Mouse (Mus musculus): Measurements from ENCODE around the gene Retreg2. TPM values are rescaled to one million over a fixed set of nuclear protein-coding genes. Genes with fewer than 3 reads are reported as not detected.
A peak's percentile ranks its signal among the peaks of the same experiment; 100 is the strongest.

Retreg2 gene
- 35.2 and 35.9 TPM in 2 replicates for polyA plus RNA-seq (2015; fragmentation: Nextera tagmentation; extraction: Ambion mirVana)

DNA sequence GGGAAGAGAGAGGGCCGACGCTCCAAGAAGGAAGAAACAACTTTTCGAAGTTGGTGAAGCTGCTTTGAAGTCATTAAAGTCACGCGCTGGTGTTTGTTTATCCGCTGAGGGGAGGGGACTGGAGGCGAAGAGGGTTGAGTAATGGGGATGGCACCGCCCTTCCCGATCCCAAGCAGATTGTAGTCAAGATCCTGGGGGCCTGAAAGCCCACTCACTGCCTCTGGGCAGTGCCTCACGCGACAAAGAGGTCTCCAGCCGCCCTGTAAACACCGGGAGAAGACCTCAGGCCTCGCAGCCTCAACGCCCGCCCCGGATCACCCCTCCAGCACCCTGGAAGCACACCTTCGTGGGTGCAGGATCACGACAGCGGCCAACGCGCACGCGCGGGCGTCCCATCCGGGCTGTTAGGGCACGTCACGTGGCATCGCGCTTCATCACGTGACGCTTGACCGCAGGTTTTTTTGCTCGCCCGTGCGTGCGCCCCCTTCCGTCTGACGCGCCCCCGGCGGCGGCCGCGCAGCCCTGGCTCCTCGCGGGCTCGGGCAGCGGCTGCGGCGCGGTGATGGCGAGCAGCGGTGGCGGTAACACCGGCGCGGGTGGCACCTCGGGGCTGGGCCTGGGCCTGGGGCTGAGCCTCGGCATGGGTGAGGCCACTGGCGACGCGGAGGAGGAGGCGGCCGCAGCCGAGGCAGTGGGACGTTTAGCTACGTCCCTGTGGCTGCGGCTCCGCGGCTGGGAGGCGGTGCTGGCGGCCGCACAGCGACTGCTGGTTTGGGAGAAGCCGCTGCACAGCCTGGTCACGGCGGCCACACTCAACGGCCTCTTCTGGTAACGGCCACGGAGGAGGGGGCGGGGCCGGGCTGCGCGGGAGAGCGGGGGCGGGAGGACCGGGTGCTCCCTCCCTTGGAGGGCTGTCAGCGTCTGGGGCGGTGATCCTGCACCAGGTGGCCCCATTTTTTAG, at the start of gene Retreg2, which contains the start of gene Cnppd1:
TSS of gene Retreg2 (plus strand) at position 478 of the 961 bp plus-strand sequence.
TSS of gene Cnppd1 (minus strand) at position 411 of the 961 bp plus-strand sequence.
- peak within 1 kb of the TSS; percentile 95 for H3K4me2 ChIP-seq
- H3K4me3 ChIP-seq = peak within 1 kb of the TSS; percentile 90
- H3K27ac ChIP-seq (replicated peaks) = peak within 1 kb of the TSS; percentile 98
- under 1% methylated on average over 84 of the region's 91 CpGs for WGBS
- no peaks in the 10 kb centered on the region for H3K27me3 ChIP-seq (replicated peaks)
- peak; percentile 84 for ATAC-seq (ENCODE audit: extremely low read depth, insufficient number of reproducible peaks, low FRiP score, low TSS enrichment)
- peaks cover 62% of the 10 kb centered on the region for H3K36me3 ChIP-seq
- H3K4me1 ChIP-seq = peaks cover 27% of the 10 kb centered on the region
- peak within 1 kb of the TSS; percentile 98 for H3K9ac ChIP-seq
- H3K9me3 ChIP-seq = no peaks in the 10 kb centered on the region

DNA sequence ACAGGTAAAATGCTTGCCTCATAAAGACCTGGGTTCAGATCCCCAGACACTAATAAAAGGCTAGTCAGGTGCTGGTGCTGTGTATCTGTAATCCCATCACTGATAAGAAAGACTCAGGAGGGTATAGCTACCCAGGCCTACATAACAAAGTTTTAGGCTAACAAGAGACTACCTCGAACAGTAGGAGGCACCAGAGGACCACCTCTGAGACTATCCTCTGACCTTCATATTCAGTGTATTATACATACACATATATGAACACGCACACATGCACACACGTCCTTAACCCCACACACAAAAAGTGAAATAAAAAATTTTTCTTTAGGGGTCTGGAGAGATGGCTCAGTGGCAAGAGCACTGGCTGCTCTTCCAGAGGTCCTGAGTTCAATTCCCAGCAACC, 20.4 kb upstream of the Retreg2 start:
- H3K4me2 ChIP-seq = no peak overlapping the region
- peaks cover 13% of the 10 kb centered on the region for H3K4me1 ChIP-seq
- no peak overlapping the region for H3K9ac ChIP-seq
- no peaks in the 10 kb centered on the region for H3K27me3 ChIP-seq (replicated peaks)
- no peaks in the 10 kb centered on the region for H3K9me3 ChIP-seq
- WGBS = 72% methylated on average over 3 of the region's 3 CpGs
- H3K27ac ChIP-seq (replicated peaks) = no peak overlapping the region
- H3K36me3 ChIP-seq = no peaks in the 10 kb centered on the region
- no peak for ATAC-seq (ENCODE audit: extremely low read depth, insufficient number of reproducible peaks, low FRiP score, low TSS enrichment)
- H3K4me3 ChIP-seq = no peak overlapping the region

DNA sequence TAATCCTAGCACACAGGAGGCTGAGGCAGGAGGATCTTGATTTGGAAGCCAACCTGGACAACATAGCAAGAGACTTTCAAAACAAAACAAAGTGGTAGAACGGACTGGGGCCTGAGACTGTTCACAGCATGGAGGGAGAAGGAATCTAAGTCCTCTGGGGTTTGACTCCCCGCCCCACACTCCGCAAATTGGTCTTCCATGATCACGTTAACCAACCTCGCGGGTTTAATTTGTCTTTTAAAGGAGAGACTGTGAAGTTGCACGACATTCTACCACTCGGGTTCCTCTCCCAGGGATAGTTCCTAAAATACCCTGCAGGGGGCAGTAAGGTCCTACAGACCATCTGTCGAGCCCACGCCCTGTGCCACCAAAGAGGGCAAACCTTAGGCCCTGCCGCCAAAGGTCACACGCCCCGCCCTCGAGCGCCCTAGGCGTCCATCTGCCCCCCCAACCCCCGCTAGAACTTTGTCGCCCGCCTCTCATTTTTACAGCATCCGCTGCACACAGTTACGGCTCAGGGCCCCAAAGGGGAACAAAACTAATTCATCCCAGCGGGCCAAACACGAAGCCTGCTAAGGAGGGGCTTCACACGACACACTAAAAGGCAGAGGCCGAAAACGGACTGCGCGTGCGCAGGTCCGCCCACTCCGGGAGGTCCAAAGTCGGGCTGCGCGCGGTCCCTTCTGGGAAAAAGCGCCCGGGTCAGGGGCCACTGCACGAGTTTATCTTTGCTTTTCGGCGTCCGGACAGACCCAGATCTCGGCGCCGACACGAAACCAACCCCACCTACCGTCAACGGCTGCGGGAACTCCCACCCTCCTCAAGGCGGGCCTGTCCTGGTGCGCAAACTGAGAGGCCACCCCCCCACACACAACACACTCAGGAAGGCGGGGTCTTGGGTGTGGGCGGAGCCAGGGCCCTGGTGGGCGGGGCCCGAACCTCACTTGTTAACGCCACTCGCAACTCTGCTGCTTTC, 17.9 kb upstream of the Retreg2 start, which contains the start of gene Nhej1:
TSS of gene Nhej1 (minus strand) at position 855 of the 976 bp plus-strand sequence.
- peak; percentile 94 for ATAC-seq (ENCODE audit: extremely low read depth, insufficient number of reproducible peaks, low FRiP score, low TSS enrichment)

DNA sequence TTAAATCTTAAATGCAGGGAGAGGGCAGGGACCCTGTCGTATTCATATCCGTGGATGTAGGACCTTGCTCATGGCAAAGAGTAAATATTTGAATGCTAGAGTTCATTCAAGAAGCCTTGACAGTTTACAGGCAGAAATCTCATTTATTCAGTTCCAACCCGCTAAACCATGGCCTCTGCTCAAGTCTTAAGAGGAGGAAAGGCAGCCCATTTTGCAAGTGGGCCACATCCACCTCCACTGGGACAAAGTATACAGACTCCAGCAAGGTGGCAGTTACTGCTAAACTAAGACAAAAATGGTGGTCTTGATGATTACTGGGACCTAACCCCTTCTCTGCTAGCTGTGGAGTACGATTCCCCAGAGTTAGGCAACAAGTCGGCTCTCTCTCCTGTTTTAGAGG, 17.2 kb upstream of the Retreg2 start:
- Histone ChIP-seq H3K4me1 (peaks cover 13% of the 10 kb centered on the region), H3K9ac (peak overlapping the region; percentile 84), H3K27me3 (replicated peaks) (peaks cover 4% of the 10 kb centered on the region; the same call in 1 of the 2 replicates), H3K27ac (replicated peaks) (peak overlapping the region; percentile 97), H3K36me3 (no peaks in the 10 kb centered on the region), H3K4me3 (peak overlapping the region; percentile 63), H3K4me2 (peak overlapping the region; percentile 70), H3K9me3 (no peaks in the 10 kb centered on the region)
- ATAC-seq (ENCODE audit: extremely low read depth, insufficient number of reproducible peaks, low FRiP score, low TSS enrichment) = no peak
- 32% methylated on average over 5 of the region's 5 CpGs for WGBS

More for the DNA sequence above, 17.9 kb upstream of the Retreg2 start, which contains the start of gene Nhej1:
- Histone ChIP-seq H3K27ac (replicated peaks) (peak within 1 kb of the TSS; percentile 97), H3K27me3 (replicated peaks) (peaks cover 4% of the 10 kb centered on the region; the same call in 1 of the 2 replicates), H3K9ac (peak within 1 kb of the TSS; percentile 84), H3K9me3 (no peaks in the 10 kb centered on the region), H3K4me2 (peak within 1 kb of the TSS; percentile 70), H3K36me3 (no peaks in the 10 kb centered on the region), H3K4me1 (peaks cover 13% of the 10 kb centered on the region), H3K4me3 (peak within 1 kb of the TSS; percentile 63)
- 1% methylated on average over 56 of the region's 56 CpGs for WGBS

DNA sequence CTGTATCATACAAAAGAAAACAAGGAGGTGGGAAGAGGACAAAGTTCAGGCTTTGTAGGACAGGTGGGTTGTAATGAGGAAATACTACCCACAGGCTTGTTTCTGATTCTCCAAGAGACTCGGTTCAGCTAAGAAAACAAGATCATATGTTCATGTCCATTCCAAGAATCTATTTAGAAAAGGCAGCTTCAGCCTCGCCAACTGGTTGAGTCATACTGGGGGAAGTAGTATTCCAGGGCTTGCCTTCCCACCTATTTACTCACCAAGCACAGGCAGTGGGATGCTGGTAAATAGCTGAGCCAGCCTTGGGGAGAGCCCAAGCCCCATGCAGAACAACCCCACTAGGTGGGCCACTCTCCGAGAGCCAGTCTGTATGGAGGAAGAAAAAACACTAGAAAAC, 13.9 kb upstream of the Retreg2 start:
- WGBS = 64% methylated on average over 3 of the region's 3 CpGs
- Histone ChIP-seq H3K4me3 (no peak overlapping the region), H3K4me2 (no peak overlapping the region), H3K4me1 (peaks cover 13% of the 10 kb centered on the region), H3K27ac (replicated peaks) (no peak overlapping the region), H3K9ac (no peak overlapping the region), H3K36me3 (no peaks in the 10 kb centered on the region), H3K27me3 (replicated peaks) (peaks cover 15% of the 10 kb centered on the region), H3K9me3 (no peaks in the 10 kb centered on the region)
- no peak for ATAC-seq (ENCODE audit: extremely low read depth, insufficient number of reproducible peaks, low FRiP score, low TSS enrichment)

DNA sequence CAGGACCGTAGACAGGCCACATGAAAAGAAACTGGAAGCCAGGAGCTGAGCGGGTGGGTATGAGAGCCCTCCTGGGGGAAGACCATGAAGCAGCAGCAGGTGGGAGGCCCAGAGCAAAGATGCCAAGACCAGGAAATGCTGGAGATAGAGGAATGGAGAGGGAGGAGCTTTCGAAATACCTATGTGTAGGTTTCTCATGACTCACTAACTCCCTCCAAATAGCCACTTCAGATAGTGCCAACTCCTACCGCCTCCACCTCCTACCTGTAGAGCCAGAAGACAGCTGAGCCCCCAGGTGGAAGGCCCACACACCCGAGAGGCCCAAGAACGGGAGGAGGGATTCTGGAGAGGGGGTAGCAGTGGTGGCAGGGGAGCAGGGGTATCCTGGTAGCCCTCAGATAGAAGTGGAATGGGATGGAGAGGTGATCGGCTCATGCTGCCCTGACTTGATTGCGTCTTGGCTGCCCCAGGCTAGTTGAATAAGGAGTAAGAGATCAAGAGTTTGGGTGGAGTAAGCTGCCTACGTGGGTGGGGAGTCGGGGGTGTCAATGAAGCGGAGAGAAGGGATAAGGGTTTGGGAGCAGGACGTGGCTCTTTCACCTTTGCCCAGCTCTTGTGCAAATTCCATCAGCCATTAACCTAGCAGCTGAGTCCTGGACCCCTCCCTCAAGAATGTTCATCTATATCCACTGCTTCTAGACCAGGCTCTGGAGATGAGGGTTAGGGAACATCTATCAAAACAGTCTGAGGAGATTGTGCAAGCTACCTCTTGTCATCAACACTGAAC, 9.0 kb upstream of the Retreg2 start, which contains the start of gene Slc23a3:
TSS of gene Slc23a3 (minus strand) at position 470 of the 787 bp plus-strand sequence.
- H3K36me3 ChIP-seq = peaks cover 38% of the 10 kb centered on the region

DNA sequence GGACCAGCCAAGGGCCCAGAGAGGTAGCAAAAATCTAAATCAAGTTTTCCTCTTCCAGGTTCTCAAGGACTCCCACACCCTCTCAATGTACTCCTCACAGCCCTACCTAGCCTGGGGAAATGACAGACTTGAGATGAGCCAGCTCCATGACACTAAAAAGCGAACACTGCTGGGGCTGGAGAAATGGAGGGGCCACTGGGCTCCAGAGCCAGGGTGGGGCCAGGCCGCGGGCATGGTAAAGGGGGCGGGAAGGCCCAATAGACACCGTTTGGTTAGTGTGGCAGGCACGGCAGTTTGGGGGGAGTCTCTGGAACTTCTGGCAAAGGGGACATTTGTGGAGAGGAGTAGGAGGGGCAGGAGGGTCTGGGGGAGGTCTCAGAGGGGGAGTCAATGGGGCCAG, 6.3 kb upstream of the Retreg2 start:
- WGBS = 68% methylated on average over 6 of the region's 6 CpGs
- H3K27me3 ChIP-seq (replicated peaks) = peaks cover 12% of the 10 kb centered on the region
- no peak overlapping the region; the same call in 1 of the 2 replicates for H3K27ac ChIP-seq (replicated peaks)
- no peak for ATAC-seq (ENCODE audit: extremely low read depth, insufficient number of reproducible peaks, low FRiP score, low TSS enrichment)
- no peaks in the 10 kb centered on the region for H3K9me3 ChIP-seq
- peak overlapping the region; percentile 5; the same call in 1 of the 2 replicates for H3K9ac ChIP-seq
- no peak overlapping the region for H3K4me3 ChIP-seq
- peaks cover 52% of the 10 kb centered on the region for H3K36me3 ChIP-seq
- H3K4me2 ChIP-seq = peak overlapping the region; percentile 22
- H3K4me1 ChIP-seq = peaks cover 15% of the 10 kb centered on the region

More for the DNA sequence above, 9.0 kb upstream of the Retreg2 start, which contains the start of gene Slc23a3:
- H3K9me3 ChIP-seq = no peaks in the 10 kb centered on the region
- no peak for ATAC-seq (ENCODE audit: extremely low read depth, insufficient number of reproducible peaks, low FRiP score, low TSS enrichment)
- H3K9ac ChIP-seq = no peak within 1 kb of the TSS
- peaks cover 17% of the 10 kb centered on the region for H3K27me3 ChIP-seq (replicated peaks)
- 50% methylated on average over 12 of the region's 12 CpGs for WGBS
- H3K4me3 ChIP-seq = no peak within 1 kb of the TSS
- H3K4me2 ChIP-seq = no peak within 1 kb of the TSS
- no peak within 1 kb of the TSS for H3K27ac ChIP-seq (replicated peaks)
- no peaks in the 10 kb centered on the region for H3K4me1 ChIP-seq

DNA sequence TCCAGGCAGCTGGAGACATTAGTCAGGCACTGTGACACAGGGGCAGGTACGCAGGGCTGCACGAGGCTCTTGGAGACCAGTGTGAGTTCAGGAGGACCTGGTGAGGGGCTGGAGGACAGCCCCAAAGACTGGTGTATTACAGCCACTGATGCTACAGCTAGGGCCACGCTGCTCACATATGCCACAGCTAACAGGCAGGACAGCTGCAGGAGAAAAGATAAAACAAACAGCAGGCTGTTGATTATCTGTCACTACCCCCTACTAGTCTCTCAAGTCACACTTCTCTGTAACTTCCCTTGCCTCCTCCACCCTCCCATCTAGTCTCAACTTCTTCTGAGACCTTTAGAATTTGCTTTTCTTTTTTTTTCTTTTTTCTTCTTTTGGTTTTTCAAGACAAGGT, 5.8 kb upstream of the Retreg2 start:
- Histone ChIP-seq H3K27me3 (replicated peaks) (peaks cover 12% of the 10 kb centered on the region), H3K9me3 (no peaks in the 10 kb centered on the region), H3K9ac (no peak overlapping the region), H3K4me3 (no peak overlapping the region), H3K4me1 (peaks cover 15% of the 10 kb centered on the region), H3K36me3 (peaks cover 52% of the 10 kb centered on the region), H3K4me2 (peak overlapping the region; percentile 29; the same call in 1 of the 2 replicates), H3K27ac (replicated peaks) (no peak overlapping the region; the same call in 1 of the 2 replicates)
- ATAC-seq (ENCODE audit: extremely low read depth, insufficient number of reproducible peaks, low FRiP score, low TSS enrichment) = no peak
- 26% methylated on average over 3 of the region's 3 CpGs for WGBS

DNA sequence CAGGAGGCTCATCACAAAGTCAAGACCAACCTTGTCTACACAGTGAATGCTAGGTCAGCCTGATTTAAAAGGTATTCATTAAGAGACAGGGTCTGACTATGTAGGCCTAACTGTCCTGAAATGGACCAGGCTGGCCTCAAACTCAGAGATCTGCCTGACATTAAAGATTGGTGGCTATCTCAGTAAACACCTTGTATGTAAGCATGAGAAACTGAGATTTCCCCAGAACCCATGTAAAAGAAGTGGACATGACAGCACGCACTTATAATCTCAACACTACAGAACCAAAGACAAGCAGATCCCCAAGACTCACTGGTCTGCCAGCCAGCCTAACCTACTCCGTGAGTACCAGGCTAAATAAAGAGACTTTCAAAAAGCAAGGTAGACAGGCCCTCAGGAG, 4.1 kb upstream of the Retreg2 start:
- 85% methylated on average over 2 of the region's 2 CpGs for WGBS

More for the DNA sequence above, 4.1 kb upstream of the Retreg2 start:
- 0 out of 2 replicates have a peak, but pooled peaks cover 3% of the 10 kb centered on the region for H3K27me3 ChIP-seq (replicated peaks)
- 0 out of 2 replicates have a peak overlapping the region, but pooled peaks have one; percentile 29 for H3K4me2 ChIP-seq
- no peaks in the 10 kb centered on the region for H3K9me3 ChIP-seq
- ATAC-seq (ENCODE audit: extremely low read depth, insufficient number of reproducible peaks, low FRiP score, low TSS enrichment) = no peak
- H3K27ac ChIP-seq (replicated peaks) = no peak overlapping the region
- 0 out of 2 replicates have a peak overlapping the region, but pooled peaks have one; percentile 90 for H3K4me3 ChIP-seq
- H3K4me1 ChIP-seq = peaks cover 18% of the 10 kb centered on the region
- peaks cover 52% of the 10 kb centered on the region for H3K36me3 ChIP-seq
- H3K9ac ChIP-seq = no peak overlapping the region

Measured in heart, embryonic 13.5 days (tissue).